Mouse (Mus musculus) megakaryocyte, embryonic 14.5 days (primary cell): ENCODE measurements around the gene Bcl7b.

Source experiments
- FLI1 ChIP-seq: IDR thresholded peaks from 2 replicates; pipeline ENCODE4 v1.6.1; 2012; ENCODE audit warnings: low read length, inconsistent platforms, mixed read lengths
- GATA1 ChIP-seq: IDR thresholded peaks from 3 replicates; pipeline ENCODE4 v1.6.1; 2012; ENCODE audit warnings: mixed read lengths, low read length, inconsistent platforms, borderline replicate concordance

DNA sequence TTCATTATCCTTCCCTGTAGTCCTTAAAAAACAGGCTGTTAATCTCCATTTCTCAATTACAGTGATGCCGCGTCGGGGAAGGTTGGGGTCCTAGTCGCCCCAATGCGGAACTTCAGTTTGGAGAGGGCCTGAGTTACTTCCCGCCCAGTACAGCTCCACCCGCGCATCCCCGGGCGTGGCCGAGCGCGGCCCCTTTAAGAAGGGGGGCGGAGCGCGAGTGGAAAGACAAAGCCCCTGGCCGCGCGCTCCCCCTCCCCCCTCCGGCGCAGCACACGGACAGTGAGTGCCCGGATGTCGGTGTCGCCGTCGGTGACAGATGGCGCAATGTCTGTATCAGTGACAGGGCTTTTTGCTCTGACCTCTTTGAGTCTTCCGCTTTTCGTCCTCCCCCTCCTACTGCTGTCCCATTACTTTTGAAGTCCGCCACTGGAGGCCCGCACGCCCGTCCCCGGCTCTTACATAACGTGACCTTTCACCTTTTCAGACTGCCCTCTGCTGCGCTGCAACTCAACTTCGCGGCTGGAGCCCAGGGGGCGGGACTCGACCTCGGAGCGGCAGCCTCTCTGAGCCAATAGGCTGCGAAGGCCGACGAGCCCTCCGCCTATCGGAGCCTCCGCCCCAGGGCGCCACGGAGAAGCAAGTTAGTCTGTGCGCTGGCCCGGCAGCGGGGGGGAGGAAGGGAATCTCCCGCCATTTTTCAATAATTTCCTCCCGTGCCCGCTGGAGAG, 18.7 kb downstream of the Bcl7b start, which contains the start of gene Baz1b:
- TF ChIP-seq GATA1 (no peak), FLI1 (no peak)
